Mouse (Mus musculus) liver, adult 2 months (tissue): ENCODE data around the gene Zfp979.

Source experiments
- CTCF ChIP-seq: fragments of 200-500 bp; IDR thresholded peaks from 2 replicates; pipeline ENCODE4 v1.5.1; 2011; ENCODE audit warnings: low read depth, low read length, control low read depth
- POLR2A ChIP-seq: fragments of 200-500 bp; IDR thresholded peaks from 2 replicates; pipeline ENCODE4 v1.6.1; 2011; ENCODE audit warnings: low read length, control low read depth; ENCODE audit not compliant: insufficient read depth; ENCODE audit errors: extremely low read depth

DNA sequence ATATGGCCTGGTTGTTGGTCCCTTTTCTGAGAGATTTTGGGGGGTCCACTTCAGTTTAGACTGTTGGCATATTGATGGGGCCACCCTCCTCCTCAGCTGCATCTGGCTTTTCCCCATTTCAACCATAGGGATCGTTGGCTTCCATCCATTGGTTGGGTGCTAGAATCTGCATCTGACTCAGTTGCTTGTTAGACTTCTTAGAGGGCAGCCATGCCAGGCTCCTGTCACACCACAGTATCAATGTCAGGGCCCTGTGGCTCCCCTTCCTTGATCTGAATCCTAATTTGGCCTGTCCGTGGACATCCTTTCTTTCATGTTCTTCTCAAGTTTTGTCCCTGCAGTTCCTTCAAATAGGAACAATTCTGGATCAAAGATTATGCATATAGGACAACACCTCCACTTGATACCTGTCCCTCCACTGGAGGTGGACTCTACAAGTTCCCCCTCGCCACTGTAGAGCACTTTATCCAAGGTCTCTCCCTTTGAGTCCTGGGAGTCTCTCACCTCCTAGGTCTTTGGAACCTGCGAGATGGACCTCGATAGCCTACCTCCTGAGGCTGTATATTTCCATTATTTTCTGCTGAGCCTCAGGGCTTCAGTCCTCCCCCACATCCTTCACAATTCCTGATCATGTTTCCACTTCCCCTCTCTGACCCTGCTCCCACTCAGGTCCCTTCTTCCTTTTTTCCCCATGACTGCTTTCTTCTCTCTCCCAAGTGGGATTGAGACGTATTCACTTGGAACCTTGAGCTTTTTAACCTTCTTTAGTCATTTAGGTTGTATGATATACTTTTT is 76.7 kb downstream of the Zfp979 start:
- TF ChIP-seq CTCF (no peak), POLR2A (no peak)
